Mouse (Mus musculus) pancreas, adult 10 weeks (tissue): ENCODE results near the gene Rnd2. TPM values are rescaled to one million over a fixed set of nuclear protein-coding genes. Genes with fewer than 3 reads are reported as not detected.

Experiments
- polyA plus RNA-seq: library from polyadenylated mRNA; stranded (reverse); fragments of 350-450 nt; fragmentation: Illumina TruSeq; extraction: RNeasy Lipid Tissue Mini Kit (QIAGEN cat#74804); gene quantifications from one replicate; pipeline ENCODE4 v1.2.3, GENCODE M21; 2015; ENCODE audit warnings: low read depth, low replicate concordance; ENCODE audit not compliant: insufficient read depth

Rnd2 gene
- 3.9 TPM for polyA plus RNA-seq

GRCm38 (mm10) chr11:101464211-101465100 is at the start of gene Rnd2:
TSS of gene Rnd2 (plus strand) at chr11:101464999.

GRCm38 (mm10) chr11:101417101-101417855 is 47.5 kb upstream of the Rnd2 start, which contains the start of gene Aarsd1:
TSS of gene Aarsd1 (minus strand) at chr11:101417615.

GRCm38 (mm10) chr11:101424105-101424851 is 40.5 kb upstream of the Rnd2 start, which contains the start of gene Gm27029:
TSS of gene Gm27029 (minus strand) at chr11:101424796.

DNA sequence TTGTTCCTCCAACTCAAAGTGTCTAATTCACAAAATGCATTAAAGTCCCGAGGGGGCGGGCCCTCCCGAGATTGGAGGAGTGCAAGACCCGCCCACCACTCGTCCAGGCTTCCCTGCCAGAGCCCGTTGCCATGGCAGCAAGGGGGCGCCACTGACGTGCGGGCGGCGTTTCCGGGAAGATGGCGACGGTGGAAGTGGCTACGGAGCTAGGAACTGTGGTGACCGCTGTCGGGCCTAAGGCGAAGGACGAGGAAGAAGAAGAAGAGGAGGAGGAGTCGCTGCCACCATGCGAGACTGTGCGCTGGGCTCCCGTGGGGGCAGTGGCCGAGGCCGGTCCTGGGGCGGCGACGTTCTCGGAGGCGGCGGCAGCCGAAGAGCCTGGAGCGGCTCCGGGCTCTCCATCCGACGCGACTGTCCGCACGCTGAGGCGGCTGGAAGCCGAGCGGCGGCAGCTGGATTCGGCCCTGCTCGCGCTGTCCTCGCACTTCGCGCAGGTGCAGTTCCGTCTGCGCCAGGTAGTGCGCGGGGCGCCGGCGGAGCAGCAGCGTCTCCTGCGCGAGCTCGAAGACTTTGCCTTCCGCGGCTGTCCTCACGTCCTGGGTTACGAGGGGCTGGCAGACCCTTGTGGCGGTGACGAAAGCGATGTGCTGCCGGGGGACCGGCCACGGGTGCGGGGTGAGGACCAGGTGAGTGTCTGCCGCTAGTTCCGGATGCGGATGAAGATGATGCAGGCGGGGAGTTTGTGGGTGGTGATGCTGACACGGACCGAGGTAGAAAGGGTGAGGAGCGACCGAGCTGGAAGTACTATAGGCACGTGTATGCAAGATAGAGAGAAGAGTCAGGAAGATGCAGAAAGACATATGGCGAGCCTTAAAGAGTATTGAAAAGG is 39.6 kb upstream of the Rnd2 start, which contains the start of the genes Rundc1 and Ptges3l:
Rundc1 (plus strand) TSS at position 161 of the 889 bp plus-strand sequence.
Ptges3l (minus strand) TSS at position 409 of the 889 bp plus-strand sequence.

DNA sequence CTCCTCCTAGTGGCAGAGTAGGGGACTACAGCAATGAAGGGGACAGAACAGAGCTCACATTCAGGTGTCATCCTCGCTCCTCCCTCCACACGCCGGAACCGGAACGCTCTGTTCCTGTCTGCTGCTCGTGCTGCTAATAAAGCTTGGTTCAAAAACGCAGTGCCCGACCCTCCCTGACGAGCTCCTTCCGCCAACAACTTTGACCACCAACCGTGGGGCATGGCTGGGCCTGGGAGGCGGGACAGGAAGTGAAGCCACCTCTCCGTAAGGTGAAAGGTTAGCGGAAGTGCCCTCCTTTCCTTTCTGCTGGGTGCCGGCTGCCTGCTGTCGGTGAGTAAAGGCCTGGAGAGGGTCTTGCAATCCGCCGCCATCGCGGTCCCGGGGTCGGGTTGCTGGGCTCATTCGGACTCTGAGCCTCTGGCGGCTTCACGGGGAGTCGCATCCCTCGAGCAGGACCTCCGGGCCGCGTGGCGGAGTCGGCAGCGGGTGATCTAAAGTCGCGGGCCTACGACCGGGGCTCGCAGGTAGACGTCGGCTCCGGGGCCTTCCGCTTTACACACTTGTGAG is 22.6 kb upstream of the Rnd2 start, which contains the start of gene Rpl27:
Rpl27 (plus strand) TSS at position 172 of the 567 bp plus-strand sequence.

GRCm38 (mm10) chr11:101448274-101448746 is 16.5 kb upstream of the Rnd2 start, which contains the start of gene Ifi35:
TSS of gene Ifi35 (plus strand) at chr11:101448407.

GRCm38 (mm10) chr11:101465869-101466551 is 1.2 kb downstream of the Rnd2 start, which contains the start of gene Vat1:
TSS of gene Vat1 (minus strand) at chr11:101466230.

Other genes with a start within 250 kb of the Rnd2 start
- gene Ezh1, start 238.5 kb upstream of the Rnd2 start, polyA plus RNA-seq = 9.6 TPM
- gene Ramp2, start 219.0 kb upstream of the Rnd2 start, polyA plus RNA-seq = 30.5 TPM
- 32.2 TPM for gene Vps25, start 211.3 kb upstream of the Rnd2 start, polyA plus RNA-seq
- 4.7 TPM for gene Wnk4, start 204.4 kb upstream of the Rnd2 start, polyA plus RNA-seq
- not detected for gene Cntd1, start 186.0 kb upstream of the Rnd2 start, polyA plus RNA-seq
- 56.2 TPM for gene Coa3, start 185.9 kb upstream of the Rnd2 start, polyA plus RNA-seq
- gene Becn1, start 162.7 kb upstream of the Rnd2 start, polyA plus RNA-seq = 20.4 TPM
- gene Psme3, start 148.8 kb upstream of the Rnd2 start, polyA plus RNA-seq = 15.3 TPM
- gene Aoc2, start 139.9 kb upstream of the Rnd2 start, polyA plus RNA-seq = 4.8 TPM
- gene Aoc3, start 134.4 kb upstream of the Rnd2 start, polyA plus RNA-seq = 8.3 TPM
- gene G6pc, start 97.4 kb upstream of the Rnd2 start, polyA plus RNA-seq = not detected
- gene Aarsd1, start 47.4 kb upstream of the Rnd2 start, polyA plus RNA-seq = 7.0 TPM
- gene Gm27029, start 40.2 kb upstream of the Rnd2 start, polyA plus RNA-seq = 3.0 TPM
- gene Rundc1, start 39.9 kb upstream of the Rnd2 start, polyA plus RNA-seq = 8.9 TPM
- not detected for gene Ptges3l, start 39.7 kb upstream of the Rnd2 start, polyA plus RNA-seq
- 186 TPM for gene Rpl27, start 22.7 kb upstream of the Rnd2 start, polyA plus RNA-seq
- 19.5 TPM for gene Ifi35, start 16.6 kb upstream of the Rnd2 start, polyA plus RNA-seq
- gene Vat1, start 1.2 kb downstream of the Rnd2 start, polyA plus RNA-seq = 30.4 TPM
- 0.92 TPM for gene Brca1, start 87.0 kb downstream of the Rnd2 start, polyA plus RNA-seq
- gene Nbr1, start 87.2 kb downstream of the Rnd2 start, polyA plus RNA-seq = 46.2 TPM
- 6.8 TPM for gene Tmem106a, start 117.2 kb downstream of the Rnd2 start, polyA plus RNA-seq
- not detected for gene Gm11634, start 134.3 kb downstream of the Rnd2 start, polyA plus RNA-seq
- 8.8 TPM for gene Rdm1, start 162.2 kb downstream of the Rnd2 start, polyA plus RNA-seq
- 8.4 TPM for gene Arl4d, start 200.5 kb downstream of the Rnd2 start, polyA plus RNA-seq